Mouse (Mus musculus) erythroblast, embryonic 14.5 days (primary cell): ENCODE results near the gene P4htm.

Experiments used
- GATA1 ChIP-seq: IDR thresholded peaks from 2 replicates; pipeline ENCODE4 v1.6.1; 2012; ENCODE audit warnings: low read length, inconsistent platforms, mixed read lengths
- TAL1 ChIP-seq: IDR thresholded peaks from 3 replicates; pipeline ENCODE4 v1.6.1; 2012; ENCODE audit warnings: low read length, inconsistent platforms, mixed read lengths

GRCm38 (mm10) chr9:108575321-108576297, 21.9 kb downstream of the P4htm start:
- TF ChIP-seq GATA1 (no peak), TAL1 (no peak)
